Mouse (Mus musculus) heart, embryonic 15.5 days (tissue): Measurements from ENCODE around the gene Tmem47. TPM values are rescaled to one million over a fixed set of nuclear protein-coding genes. Genes with fewer than 3 reads are reported as not detected.

Source experiments
- ATAC-seq: fragments of 200-750 bp; cut with Nextera tagmentation; replicated peaks from 2 replicates; pipeline ENCODE4 v1.8.0; 2017; ENCODE audit warnings: low read depth, moderate TSS enrichment; ENCODE audit not compliant: insufficient number of reproducible peaks, insufficient read depth, low FRiP score
- H3K27ac ChIP-seq: fragments of 300-500 bp; sonication (generic); 2 replicates; pipeline ENCODE4 v1.5.1; 2015; ENCODE audit warnings: mild to moderate bottlenecking, inconsistent platforms
- H3K27me3 ChIP-seq: fragments of 300-500 bp; sonication (generic); 2 replicates; pipeline ENCODE4 v1.6.1; 2015; ENCODE audit warnings: inconsistent platforms
- H3K36me3 ChIP-seq: fragments of 300-500 bp; sonication (generic); 2 replicates; pipeline ENCODE4 v1.6.1; 2015; ENCODE audit warnings: mild to moderate bottlenecking, inconsistent platforms
- H3K4me1 ChIP-seq: fragments of 300-500 bp; sonication (generic); replicated peaks from 2 replicates; pipeline ENCODE4 v1.6.1; 2015; ENCODE audit warnings: inconsistent platforms
- H3K4me2 ChIP-seq: fragments of 300-500 bp; sonication (generic); 2 replicates; pipeline ENCODE4 v1.6.1; 2015; ENCODE audit warnings: inconsistent platforms, mild to moderate bottlenecking, moderate library complexity
- H3K4me3 ChIP-seq: fragments of 300-500 bp; sonication (generic); 2 replicates; pipeline ENCODE4 v1.5.1; 2015; ENCODE audit warnings: mild to moderate bottlenecking, inconsistent platforms
- H3K9ac ChIP-seq: fragments of 300-500 bp; sonication (generic); 2 replicates; pipeline ENCODE4 v1.6.1; 2015; ENCODE audit warnings: mild to moderate bottlenecking, inconsistent platforms
- H3K9me3 ChIP-seq: fragments of 300-500 bp; sonication (generic); replicated peaks from 2 replicates; pipeline ENCODE4 v1.6.1; 2016; ENCODE audit warnings: inconsistent platforms
- WGBS: fragments of 180-500 bp; shearing (Covaris S2); methylation state at CpG from one replicate; pipeline ENCODE4 v1.1.7; 2015; ENCODE audit warnings: mixed read lengths; 5-methylcytosine and 5-hydroxymethylcytosine counted together
- polyA plus RNA-seq: library from polyadenylated mRNA; unstranded; fragments of >200 nt; fragmentation: Nextera tagmentation; extraction: Ambion mirVana; gene quantifications from 2 replicates; pipeline ENCODE4 v1.2.1, GENCODE M21; 2015

Tmem47 gene
- polyA plus RNA-seq: 19.4 and 20.9 TPM in 2 replicates

DNA sequence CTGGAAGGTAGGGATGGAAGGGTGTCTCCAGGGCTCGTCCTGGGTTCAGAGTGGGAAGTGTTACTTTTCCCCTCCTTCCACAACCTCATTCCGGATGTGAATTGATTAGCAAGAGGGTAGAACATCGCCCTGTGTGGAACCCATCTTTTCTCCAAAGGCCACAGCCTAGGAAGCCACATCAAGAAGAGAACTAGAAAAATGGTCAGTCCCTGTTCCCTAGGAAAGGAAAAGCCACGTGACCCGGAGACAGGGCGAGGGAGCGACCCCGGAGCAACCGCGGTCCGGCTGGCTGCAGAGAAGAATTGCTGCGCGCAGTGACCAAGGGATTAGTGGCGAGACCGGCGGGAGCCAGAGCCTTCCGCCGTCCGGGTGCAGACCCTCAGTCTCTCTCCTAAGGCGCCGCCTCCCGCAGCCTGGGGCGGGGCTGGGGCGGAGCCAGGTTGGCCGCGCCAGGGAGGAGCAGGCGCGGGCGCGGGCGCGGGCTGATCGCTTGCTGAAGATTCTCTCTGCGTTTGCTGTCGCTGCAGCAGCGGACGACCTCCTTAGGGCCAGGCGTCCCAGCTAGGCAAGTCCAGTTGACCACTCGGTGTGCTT is at the start of gene Tmem47:
Gene Tmem47, plus strand, starts transcription at position 489 of the 594 bp plus-strand sequence.
- H3K4me2 ChIP-seq: peak within 1 kb of the TSS; percentile 65
- peak within 1 kb of the TSS; percentile 66 for H3K4me3 ChIP-seq
- peak; percentile 96 for ATAC-seq
- no peaks in the 10 kb centered on the region for H3K9me3 ChIP-seq
- peak within 1 kb of the TSS; percentile 94 for H3K27ac ChIP-seq
- H3K27me3 ChIP-seq: no peaks in the 10 kb centered on the region
- WGBS: 4% methylated on average over 32 of the region's 39 CpGs
- peak within 1 kb of the TSS; percentile 66 for H3K9ac ChIP-seq
- H3K4me1 ChIP-seq: 0 out of 2 replicates have a peak, but pooled peaks cover 3% of the 10 kb centered on the region
- no peaks in the 10 kb centered on the region for H3K36me3 ChIP-seq

DNA sequence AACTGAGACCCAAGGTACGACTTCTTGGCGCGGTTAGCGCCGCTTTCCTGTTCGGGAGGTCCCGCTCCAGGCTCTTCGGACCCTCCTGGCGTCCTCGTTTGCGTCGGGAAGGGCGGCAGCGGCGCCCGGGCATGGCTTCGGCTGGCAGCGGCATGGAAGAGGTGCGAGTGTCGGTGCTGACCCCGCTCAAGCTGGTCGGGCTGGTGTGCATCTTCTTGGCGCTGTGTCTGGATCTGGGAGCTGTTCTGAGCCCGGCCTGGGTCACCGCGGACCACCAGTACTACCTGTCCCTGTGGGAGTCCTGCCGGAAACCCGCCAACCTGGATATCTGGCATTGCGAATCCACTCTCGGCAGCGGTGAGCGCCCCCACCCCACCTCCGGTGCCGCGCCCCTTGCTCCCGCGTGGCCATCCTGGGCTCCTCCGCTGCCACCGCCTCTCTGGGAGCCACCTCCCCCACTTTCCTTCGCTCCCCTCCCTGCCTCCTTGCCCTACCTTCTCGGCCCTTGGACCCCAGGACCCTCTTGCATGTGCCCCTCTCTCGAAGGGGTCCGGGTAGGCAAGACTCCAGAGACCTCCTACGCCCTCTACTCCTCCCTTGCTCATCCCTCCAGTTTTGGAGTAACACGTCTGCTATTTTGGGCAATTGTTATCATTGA is 435 bp downstream of the Tmem47 start:
- 8% methylated on average over 42 of the region's 45 CpGs for WGBS
- H3K36me3 ChIP-seq: no peaks in the 10 kb centered on the region
- no peaks in the 10 kb centered on the region for H3K9me3 ChIP-seq
- peak overlapping the region; percentile 65 for H3K4me2 ChIP-seq
- H3K4me1 ChIP-seq: 0 out of 2 replicates have a peak, but pooled peaks cover 3% of the 10 kb centered on the region
- H3K27ac ChIP-seq: peak overlapping the region; percentile 94
- ATAC-seq: peak; percentile 29
- H3K9ac ChIP-seq: peak overlapping the region; percentile 66
- H3K27me3 ChIP-seq: no peaks in the 10 kb centered on the region
- H3K4me3 ChIP-seq: peak overlapping the region; percentile 66

- H3K27ac ChIP-seq: peak overlapping the region; percentile 94
- peak overlapping the region; percentile 66 for H3K4me3 ChIP-seq
- ATAC-seq: no peak
- 3% methylated on average over 12 of the region's 14 CpGs for whole genome bisulfite sequencing
- H3K9me3 ChIP-seq: no peaks in the 10 kb centered on the region
- no peaks in the 10 kb centered on the region for H3K27me3 ChIP-seq
- H3K4me1 ChIP-seq: 0 out of 2 replicates have a peak, but pooled peaks cover 3% of the 10 kb centered on the region
- H3K9ac ChIP-seq: peak overlapping the region; percentile 66
- peak overlapping the region; percentile 65 for H3K4me2 ChIP-seq
- no peaks in the 10 kb centered on the region for H3K36me3 ChIP-seq
Measured at GRCm38 (mm10) chrX:81071746-81072640, 1.5 kb downstream of the Tmem47 start.

GRCm38 (mm10) chrX:81072651-81073050 is 2.2 kb downstream of the Tmem47 start:
- Histone ChIP-seq H3K4me3 (peak overlapping the region; percentile 66), H3K27me3 (no peaks in the 10 kb centered on the region), H3K9me3 (no peaks in the 10 kb centered on the region), H3K4me2 (peak overlapping the region; percentile 65), H3K4me1 (0 out of 2 replicates have a peak, but pooled peaks cover 3% of the 10 kb centered on the region), H3K27ac (peak overlapping the region; percentile 94), H3K36me3 (no peaks in the 10 kb centered on the region), H3K9ac (no peak overlapping the region)
- 15% methylated on average over 2 of the region's 2 CpGs for WGBS
- no peak for ATAC-seq

- WGBS: 33% methylated on average over 4 of the region's 4 CpGs
- ATAC-seq: no peak
- Histone ChIP-seq H3K27ac (no peak overlapping the region), H3K4me1 (0 out of 2 replicates have a peak, but pooled peaks cover 3% of the 10 kb centered on the region), H3K4me2 (peak overlapping the region; percentile 65), H3K27me3 (no peaks in the 10 kb centered on the region), H3K9me3 (no peaks in the 10 kb centered on the region), H3K36me3 (no peaks in the 10 kb centered on the region), H3K9ac (no peak overlapping the region), H3K4me3 (peak overlapping the region; percentile 66; the same call in 1 of the 2 replicates)
Measured at GRCm38 (mm10) chrX:81073834-81074233, 3.3 kb downstream of the Tmem47 start.

DNA sequence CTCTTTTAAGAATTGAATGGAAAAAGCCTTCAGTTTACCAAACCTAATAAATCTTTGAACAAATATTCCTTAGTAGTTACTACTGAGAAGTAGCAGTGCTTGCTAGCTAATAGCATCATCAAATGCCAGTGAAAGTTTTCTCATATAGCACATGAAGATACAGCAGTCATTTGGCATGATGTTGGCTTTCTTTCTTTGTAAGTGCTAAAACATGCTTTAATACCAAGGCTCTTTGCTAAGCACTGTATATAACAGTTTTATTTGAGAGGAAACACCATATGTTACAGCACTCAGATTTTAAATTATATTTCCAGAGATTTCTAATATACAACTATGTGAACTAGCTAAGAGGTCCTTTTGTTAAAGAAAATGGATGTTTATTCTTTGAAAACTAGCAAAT is 8.0 kb downstream of the Tmem47 start:
- H3K4me3 ChIP-seq: no peak overlapping the region
- H3K27me3 ChIP-seq: no peaks in the 10 kb centered on the region
- no peak overlapping the region for H3K9ac ChIP-seq
- 0 out of 2 replicates have a peak, but pooled peaks cover 3% of the 10 kb centered on the region for H3K4me1 ChIP-seq
- no peaks in the 10 kb centered on the region for H3K9me3 ChIP-seq
- no peak overlapping the region for H3K27ac ChIP-seq
- no peak for ATAC-seq
- no peak overlapping the region for H3K4me2 ChIP-seq
- no peaks in the 10 kb centered on the region for H3K36me3 ChIP-seq

GRCm38 (mm10) chrX:81080996-81081395 is 10.5 kb downstream of the Tmem47 start:
- Histone ChIP-seq H3K27me3 (no peaks in the 10 kb centered on the region), H3K9me3 (no peaks in the 10 kb centered on the region), H3K9ac (no peak overlapping the region), H3K4me2 (no peak overlapping the region), H3K4me3 (no peak overlapping the region), H3K4me1 (no peaks in the 10 kb centered on the region), H3K36me3 (no peaks in the 10 kb centered on the region), H3K27ac (no peak overlapping the region; the same call in 1 of the 2 replicates)
- 36% methylated on average over 2 of the region's 2 CpGs for WGBS
- no peak for ATAC-seq

- H3K9me3 ChIP-seq: no peaks in the 10 kb centered on the region
- H3K4me3 ChIP-seq: no peak overlapping the region
- ATAC-seq: no peak
- no peaks in the 10 kb centered on the region for H3K36me3 ChIP-seq
- no peak overlapping the region for H3K27ac ChIP-seq
- H3K4me2 ChIP-seq: no peak overlapping the region
- 63% methylated on average over 2 of the region's 2 CpGs for WGBS
- H3K4me1 ChIP-seq: no peaks in the 10 kb centered on the region
- H3K27me3 ChIP-seq: no peaks in the 10 kb centered on the region
- no peak overlapping the region for H3K9ac ChIP-seq
Measured at GRCm38 (mm10) chrX:81085025-81085752, 14.7 kb downstream of the Tmem47 start.

DNA sequence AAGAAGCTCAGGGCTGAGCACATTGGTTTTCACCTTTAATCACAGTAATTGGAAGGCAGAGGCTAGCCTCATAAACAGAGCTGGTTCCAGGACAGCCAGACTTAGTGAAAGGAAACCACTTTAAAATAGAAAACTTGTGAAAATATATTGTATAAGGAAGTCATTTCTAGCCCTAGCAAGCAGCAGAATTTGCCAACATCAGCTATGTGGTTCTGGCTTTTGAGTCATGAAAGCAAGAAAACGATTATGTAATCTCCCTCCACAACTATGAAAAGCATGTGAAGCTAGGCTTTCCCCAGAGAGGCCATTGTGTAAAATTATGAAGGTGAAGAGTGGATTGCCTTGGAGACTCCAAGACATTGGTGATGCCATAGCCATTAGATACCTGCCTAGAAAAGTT is 76.9 kb downstream of the Tmem47 start:
- WGBS: 31% methylated on average over 1 of the region's 1 CpGs
- H3K4me1 ChIP-seq: no peaks in the 10 kb centered on the region
- no peak overlapping the region for H3K4me3 ChIP-seq
- no peak overlapping the region for H3K27ac ChIP-seq
- H3K27me3 ChIP-seq: no peaks in the 10 kb centered on the region
- no peaks in the 10 kb centered on the region for H3K36me3 ChIP-seq
- H3K4me2 ChIP-seq: no peak overlapping the region
- H3K9me3 ChIP-seq: no peaks in the 10 kb centered on the region
- ATAC-seq: no peak
- no peak overlapping the region for H3K9ac ChIP-seq
